Mouse (Mus musculus): Measurements from ENCODE around the gene Agap3. TPM values are rescaled to one million over a fixed set of nuclear protein-coding genes. Genes with fewer than 3 reads are reported as not detected.

Gene Agap3
- total RNA-seq, 1 experiment from 2014 or later: 32.4 TPM

GRCm38 (mm10) chr5:24426037-24426432 lies 25.9 kb upstream of the Agap3 start:
- no peak for ATAC-seq (replicated peaks in 1 of 2; ENCODE audit: insufficient read depth in 1 of 2, low FRiP score in 2 of 2, low TSS enrichment in 1 of 2, low read depth in 1 of 2, poor library complexity in 2 of 2, severe bottlenecking in 2 of 2)

DNA sequence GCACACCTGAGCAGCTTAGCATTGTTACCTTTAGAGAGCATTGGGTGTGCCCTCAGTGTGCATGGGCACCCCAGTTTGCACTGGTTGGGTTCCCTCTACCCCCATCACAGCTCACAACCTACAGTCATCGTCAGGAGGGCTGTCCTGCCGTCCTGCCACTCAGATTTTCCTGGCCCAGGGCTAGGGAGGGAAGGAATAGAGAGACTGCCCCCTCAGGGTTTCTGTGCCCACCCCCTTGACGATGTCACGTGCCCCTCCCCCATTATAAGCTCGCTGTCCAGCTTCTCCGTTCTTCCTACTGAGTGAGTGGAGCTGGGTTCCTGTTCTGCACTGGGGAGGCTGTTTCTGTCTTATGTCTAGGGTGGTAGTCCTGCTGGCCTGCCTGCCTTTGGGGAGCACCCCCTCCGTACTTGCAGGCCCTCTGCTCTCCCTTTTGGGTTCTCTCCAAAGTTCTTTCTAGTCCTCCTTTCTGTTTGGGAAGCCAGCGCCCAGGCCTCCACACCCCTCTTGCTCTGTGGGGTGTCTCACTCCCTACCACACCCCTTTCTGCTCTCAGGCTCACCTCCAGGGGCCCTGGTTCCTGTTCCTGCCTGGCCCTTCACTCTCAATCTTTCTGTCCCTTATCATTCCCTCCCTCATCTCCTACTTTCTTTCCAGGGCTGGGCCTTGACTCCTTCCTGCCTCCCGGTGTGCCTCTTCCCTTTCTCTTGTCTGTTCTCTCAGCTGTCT lies 25.3 kb upstream of the Agap3 start:
- no peak for ATAC-seq (replicated peaks in 1 of 2; ENCODE audit: insufficient read depth in 1 of 2, low FRiP score in 2 of 2, low TSS enrichment in 1 of 2, low read depth in 1 of 2, poor library complexity in 2 of 2, severe bottlenecking in 2 of 2)

DNA sequence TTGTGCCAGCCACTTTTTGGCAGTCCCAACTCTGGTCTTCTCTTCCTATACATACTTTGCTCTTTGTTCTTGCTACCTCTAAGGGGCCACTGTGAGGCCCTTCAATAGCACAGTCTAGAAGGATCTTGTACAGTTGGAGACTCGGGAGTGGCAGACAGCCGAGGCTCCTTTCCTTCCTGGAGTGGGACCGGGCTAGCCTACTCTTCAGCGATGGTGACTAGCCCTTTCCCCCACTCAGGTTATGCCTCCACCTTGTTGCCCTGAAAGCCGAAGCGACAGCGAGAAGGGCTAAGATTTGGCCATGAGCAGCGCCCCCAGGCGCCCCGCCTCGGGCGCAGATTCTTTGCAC lies 24.7 kb upstream of the Agap3 start:
- no peak for ATAC-seq (replicated peaks in 1 of 2; ENCODE audit: insufficient read depth in 1 of 2, low FRiP score in 2 of 2, low TSS enrichment in 1 of 2, low read depth in 1 of 2, poor library complexity in 2 of 2, severe bottlenecking in 2 of 2)

DNA sequence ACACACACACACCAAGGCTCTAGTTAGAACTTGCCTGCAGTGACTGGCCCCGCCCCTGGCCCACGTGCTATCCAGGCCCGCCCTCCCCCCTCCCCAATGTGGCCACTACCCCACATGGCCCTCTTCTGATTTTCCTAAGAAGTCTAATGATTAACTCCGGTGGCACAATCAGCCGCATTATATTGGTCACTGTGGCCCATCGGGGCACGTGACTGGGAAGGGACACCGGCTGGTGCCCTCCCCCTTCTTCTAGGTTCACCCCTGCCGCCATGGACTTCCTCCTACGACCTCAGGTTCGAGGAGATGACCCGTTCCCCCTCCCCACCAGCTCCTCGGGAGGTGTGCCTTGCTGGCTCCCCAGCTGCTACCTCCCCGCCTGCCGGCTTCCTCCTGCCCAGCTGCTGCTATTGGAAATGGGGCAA lies 24.0 kb upstream of the Agap3 start:
- ATAC-seq (replicated peaks in 1 of 2; ENCODE audit: insufficient read depth in 1 of 2, low FRiP score in 2 of 2, low TSS enrichment in 1 of 2, low read depth in 1 of 2, poor library complexity in 2 of 2, severe bottlenecking in 2 of 2): no peak

- no peak for ATAC-seq (replicated peaks in 1 of 2; ENCODE audit: insufficient read depth in 1 of 2, low FRiP score in 2 of 2, low TSS enrichment in 1 of 2, low read depth in 1 of 2, poor library complexity in 2 of 2, severe bottlenecking in 2 of 2)
Observed at GRCm38 (mm10) chr5:24428596-24428995, 23.4 kb upstream of the Agap3 start.

DNA sequence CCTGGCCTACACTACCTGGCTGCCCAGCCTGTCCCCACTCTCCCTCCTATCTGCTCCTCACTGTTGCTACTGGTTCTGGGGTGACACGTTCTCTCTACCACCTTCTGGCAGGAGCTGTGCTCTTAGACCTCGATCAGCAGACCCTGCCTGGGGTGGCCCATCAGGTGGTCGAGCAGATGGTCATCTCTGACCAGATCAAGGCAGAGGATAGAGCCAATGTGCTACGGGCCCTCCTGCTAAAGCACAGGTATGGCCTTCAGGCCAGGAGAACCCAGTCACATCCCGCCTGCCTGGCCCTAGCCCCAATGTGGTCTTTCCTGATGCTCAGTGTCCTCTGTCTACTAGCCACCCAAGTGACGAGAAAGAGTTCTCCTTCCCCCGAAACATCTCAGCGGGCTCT lies 18.0 kb upstream of the Agap3 start:
- ATAC-seq (replicated peaks in 1 of 2; ENCODE audit: insufficient read depth in 1 of 2, low FRiP score in 2 of 2, low TSS enrichment in 1 of 2, low read depth in 1 of 2, poor library complexity in 2 of 2, severe bottlenecking in 2 of 2): no peak

DNA sequence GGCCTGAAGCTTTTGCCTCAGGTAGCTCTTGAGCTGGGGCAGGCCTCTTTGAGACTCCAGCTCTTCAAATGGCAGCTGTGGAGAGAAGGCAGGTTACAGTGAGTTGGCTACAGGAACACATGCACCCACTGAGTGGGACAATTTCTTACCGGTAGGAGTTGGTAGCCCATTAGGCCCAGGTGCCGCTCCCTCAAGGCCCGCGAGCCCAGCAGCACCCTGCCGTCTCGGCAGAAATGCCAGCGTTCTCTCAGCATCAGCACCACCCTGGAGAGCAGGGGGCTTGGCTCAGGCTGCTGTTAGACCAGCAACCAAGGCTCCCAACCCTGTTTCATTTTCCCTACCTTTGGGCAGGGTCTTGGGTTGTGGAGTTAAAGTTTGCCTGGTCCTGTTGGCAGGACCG lies 10.8 kb upstream of the Agap3 start:
- ATAC-seq (replicated peaks in 1 of 2; ENCODE audit: insufficient read depth in 1 of 2, low FRiP score in 2 of 2, low TSS enrichment in 1 of 2, low read depth in 1 of 2, poor library complexity in 2 of 2, severe bottlenecking in 2 of 2): no peak

GRCm38 (mm10) chr5:24442029-24442428 lies 9.9 kb upstream of the Agap3 start:
- ATAC-seq (replicated peaks in 1 of 2; ENCODE audit: insufficient read depth in 1 of 2, low FRiP score in 2 of 2, low TSS enrichment in 1 of 2, low read depth in 1 of 2, poor library complexity in 2 of 2, severe bottlenecking in 2 of 2): no peak

DNA sequence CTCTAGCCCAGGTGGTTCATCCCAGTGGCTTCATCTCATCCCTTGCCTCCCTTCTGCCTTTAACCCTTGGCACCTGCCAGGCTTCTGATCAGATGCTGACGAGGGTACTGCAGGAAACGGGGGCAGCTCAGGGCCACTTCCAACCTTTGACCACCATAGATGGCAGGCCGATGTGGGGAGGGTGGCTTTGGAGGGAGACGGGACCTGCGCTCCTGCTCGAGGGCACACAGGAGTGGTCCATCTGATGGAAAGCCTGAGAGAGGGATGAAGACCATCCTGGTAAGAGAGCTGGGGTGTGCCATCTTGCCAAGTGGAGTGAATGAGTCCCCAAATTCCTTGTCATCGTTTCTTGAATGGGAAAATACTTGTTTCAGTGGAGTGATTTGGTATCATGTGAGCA lies 8.8 kb upstream of the Agap3 start:
- no peak for ATAC-seq (replicated peaks in 1 of 2; ENCODE audit: insufficient read depth in 1 of 2, low FRiP score in 2 of 2, low TSS enrichment in 1 of 2, low read depth in 1 of 2, poor library complexity in 2 of 2, severe bottlenecking in 2 of 2)

- ATAC-seq (replicated peaks in 1 of 2; ENCODE audit: insufficient read depth in 1 of 2, low FRiP score in 2 of 2, low TSS enrichment in 1 of 2, low read depth in 1 of 2, poor library complexity in 2 of 2, severe bottlenecking in 2 of 2): no peak
Observed at GRCm38 (mm10) chr5:24443927-24444326, 8.1 kb upstream of the Agap3 start.

GRCm38 (mm10) chr5:24444746-24445427 lies 7.1 kb upstream of the Agap3 start, which contains the start of gene Fastk:
TSS of gene Fastk (minus strand) at chr5:24445287.
- peak; percentile 56 to 73 for ATAC-seq (replicated peaks in 1 of 2; ENCODE audit: insufficient read depth in 1 of 2, low FRiP score in 2 of 2, low TSS enrichment in 1 of 2, low read depth in 1 of 2, poor library complexity in 2 of 2, severe bottlenecking in 2 of 2)

DNA sequence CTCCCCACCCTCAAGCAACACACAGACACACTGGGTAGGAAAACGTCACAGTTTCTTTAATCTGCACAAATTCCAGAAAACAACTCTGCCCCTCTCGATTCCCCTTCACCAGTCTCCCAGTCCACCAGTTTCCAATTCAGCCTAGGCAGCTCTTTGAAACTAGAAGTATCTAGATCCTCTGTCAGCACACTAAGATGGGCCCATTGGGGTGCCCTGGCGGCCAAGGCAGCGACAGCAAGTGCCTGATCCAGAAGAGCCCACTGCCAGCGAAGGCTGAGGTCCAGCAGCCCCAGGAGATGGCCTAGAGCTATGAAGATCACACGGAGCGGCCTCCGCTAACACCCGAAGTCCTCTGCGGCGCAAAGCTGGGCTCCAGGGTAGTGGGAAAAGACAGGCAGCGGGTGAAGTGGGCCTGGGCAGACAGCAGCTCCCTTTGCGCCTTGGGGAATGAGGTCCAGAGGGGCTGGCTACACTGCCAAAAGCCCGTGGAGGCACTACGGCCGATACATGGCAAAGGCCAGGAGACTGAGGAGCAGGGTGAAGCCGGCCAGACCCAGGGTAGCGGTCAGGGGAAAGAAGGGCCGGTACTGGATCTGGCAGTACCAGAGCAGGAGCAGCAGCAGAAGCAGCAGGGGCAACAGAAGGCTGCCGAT lies 6.4 kb upstream of the Agap3 start:
- ATAC-seq (replicated peaks in 1 of 2; ENCODE audit: insufficient read depth in 1 of 2, low FRiP score in 2 of 2, low TSS enrichment in 1 of 2, low read depth in 1 of 2, poor library complexity in 2 of 2, severe bottlenecking in 2 of 2): no peak

GRCm38 (mm10) chr5:24446630-24447029 lies 5.3 kb upstream of the Agap3 start:
- ATAC-seq (replicated peaks in 1 of 2; ENCODE audit: insufficient read depth in 1 of 2, low FRiP score in 2 of 2, low TSS enrichment in 1 of 2, low read depth in 1 of 2, poor library complexity in 2 of 2, severe bottlenecking in 2 of 2): no peak

DNA sequence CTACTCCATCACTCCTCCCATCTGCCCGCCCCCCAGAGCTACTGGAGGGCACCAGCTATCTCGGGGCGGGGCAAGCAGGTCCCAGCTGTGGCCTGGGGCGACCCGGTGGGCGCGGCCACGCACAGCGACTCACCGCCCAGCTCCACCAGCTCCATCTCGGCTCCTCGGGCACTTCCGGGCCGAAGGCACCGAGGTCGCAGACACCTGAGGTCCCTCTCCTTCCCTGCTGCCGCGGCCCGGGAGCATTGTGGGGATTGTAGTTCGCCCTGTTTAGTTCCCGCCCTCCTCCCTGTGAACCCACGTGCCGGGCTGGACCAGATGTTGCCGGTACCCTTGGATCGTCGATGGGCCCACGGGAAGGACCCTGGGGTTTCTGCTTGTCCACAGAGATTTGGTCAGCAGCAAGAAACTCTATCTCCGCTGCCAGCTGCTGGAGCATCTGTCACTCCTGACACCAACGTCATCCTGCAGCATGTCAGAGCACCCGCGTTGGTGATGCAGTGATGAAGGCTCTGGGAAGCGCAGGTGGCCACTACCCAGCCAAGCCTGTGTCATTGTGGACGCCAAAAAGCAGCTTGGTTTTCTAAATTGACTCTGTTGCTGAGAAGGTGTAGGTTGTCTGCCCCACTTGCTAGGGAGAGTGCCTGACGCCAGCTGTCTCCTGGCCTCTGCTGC lies 4.2 kb upstream of the Agap3 start, which contains the start of gene Tmub1:
TSS of gene Tmub1 (minus strand) at position 231 of the 675 bp plus-strand sequence.
- ATAC-seq (replicated peaks in 1 of 2; ENCODE audit: insufficient read depth in 1 of 2, low FRiP score in 2 of 2, low TSS enrichment in 1 of 2, low read depth in 1 of 2, poor library complexity in 2 of 2, severe bottlenecking in 2 of 2): peak; percentile 52 to 67

GRCm38 (mm10) chr5:24451264-24452029 lies 530 bp upstream of the Agap3 start:
- ATAC-seq (replicated peaks in 1 of 2; ENCODE audit: insufficient read depth in 1 of 2, low FRiP score in 2 of 2, low TSS enrichment in 1 of 2, low read depth in 1 of 2, poor library complexity in 2 of 2, severe bottlenecking in 2 of 2): peak; percentile 72 to 81

DNA sequence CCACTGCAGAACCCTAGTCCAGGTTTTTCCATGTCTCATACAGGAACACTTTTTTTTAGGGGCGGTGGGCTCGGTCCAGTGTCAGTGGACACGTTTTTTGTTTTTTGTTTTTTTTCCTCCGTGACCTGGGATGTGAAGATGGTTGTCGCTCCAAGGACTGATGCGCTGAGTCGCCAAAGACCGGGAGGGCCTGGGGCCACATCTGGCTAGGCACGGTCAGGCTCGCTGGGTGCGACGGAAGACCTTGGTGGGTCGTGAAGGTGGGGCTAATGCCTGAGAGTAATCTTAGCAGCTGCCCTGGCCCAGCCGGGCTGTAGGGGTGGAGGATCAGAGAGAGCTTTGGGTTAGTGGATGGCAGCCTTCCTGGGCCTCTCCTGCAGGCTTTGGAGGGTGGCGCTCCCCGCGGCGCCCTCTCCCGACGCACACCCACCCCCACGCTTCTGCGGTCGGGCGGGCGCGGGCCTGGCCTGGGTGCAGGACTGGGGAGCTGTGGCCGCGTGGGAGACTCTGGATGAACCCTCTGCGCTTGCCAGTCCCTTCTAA lies 785 bp downstream of the Agap3 start:
- peak; percentile 18 to 23; a peak in 2 of 4 replicates for ATAC-seq (replicated peaks in 1 of 2; ENCODE audit: insufficient read depth in 1 of 2, low FRiP score in 2 of 2, low TSS enrichment in 1 of 2, low read depth in 1 of 2, poor library complexity in 2 of 2, severe bottlenecking in 2 of 2)
